Mouse (Mus musculus): ENCODE measurements around the gene Serf2. TPM values are rescaled to one million over a fixed set of nuclear protein-coding genes. Genes with fewer than 3 reads are reported as not detected.

Serf2 gene
- total RNA-seq (2015; ENCODE audit: low replicate concordance) (89.4 and 100 TPM in 2 replicates), total RNA-seq (2017; ENCODE audit: low replicate concordance) (55.3 and 77.3 TPM in 2 replicates)

GRCm38 (mm10) chr2:121448739-121449535, at the start of gene Serf2:
Serf2 (plus strand) TSS chr2:121449195.
- peak; percentile 95 for ATAC-seq (replicated peaks; ENCODE audit: low FRiP score, poor library complexity, severe bottlenecking)

- ATAC-seq (replicated peaks; ENCODE audit: low FRiP score, poor library complexity, severe bottlenecking) = 0 out of 2 replicates have a peak, but pooled peaks have one; percentile 42
Measured at GRCm38 (mm10) chr2:121403296-121403695, 45.7 kb upstream of the Serf2 start.

- ATAC-seq (replicated peaks; ENCODE audit: low FRiP score, poor library complexity, severe bottlenecking) = peak; percentile 59
Measured at GRCm38 (mm10) chr2:121408160-121408559, 40.8 kb upstream of the Serf2 start.

GRCm38 (mm10) chr2:121412843-121413386, 36.1 kb upstream of the Serf2 start:
- peak; percentile 28; the same call in 1 of the 2 replicates for ATAC-seq (replicated peaks; ENCODE audit: low FRiP score, poor library complexity, severe bottlenecking)

- peak; percentile 96 for ATAC-seq (replicated peaks; ENCODE audit: low FRiP score, poor library complexity, severe bottlenecking)
Measured at GRCm38 (mm10) chr2:121413387-121414042, 35.5 kb upstream of the Serf2 start, which contains the start of the genes Pdia3 and Catsper2. Pdia3 (plus strand) TSS chr2:121413775. Catsper2 (minus strand) TSS chr2:121413792.

- peak; percentile 48 for ATAC-seq (replicated peaks; ENCODE audit: low FRiP score, poor library complexity, severe bottlenecking)
Measured at GRCm38 (mm10) chr2:121414139-121414685, 34.8 kb upstream of the Serf2 start.

GRCm38 (mm10) chr2:121415103-121415502, 33.9 kb upstream of the Serf2 start:
- no peak for ATAC-seq (replicated peaks; ENCODE audit: low FRiP score, poor library complexity, severe bottlenecking)

GRCm38 (mm10) chr2:121415591-121415990, 33.4 kb upstream of the Serf2 start:
- ATAC-seq (replicated peaks; ENCODE audit: low FRiP score, poor library complexity, severe bottlenecking) = no peak

GRCm38 (mm10) chr2:121416356-121416755, 32.6 kb upstream of the Serf2 start:
- no peak for ATAC-seq (replicated peaks; ENCODE audit: low FRiP score, poor library complexity, severe bottlenecking)

- no peak for ATAC-seq (replicated peaks; ENCODE audit: low FRiP score, poor library complexity, severe bottlenecking)
Measured at GRCm38 (mm10) chr2:121418476-121418875, 30.5 kb upstream of the Serf2 start.

- no peak for ATAC-seq (replicated peaks; ENCODE audit: low FRiP score, poor library complexity, severe bottlenecking)
Measured at GRCm38 (mm10) chr2:121423166-121423565, 25.8 kb upstream of the Serf2 start.

- no peak for ATAC-seq (replicated peaks; ENCODE audit: low FRiP score, poor library complexity, severe bottlenecking)
Measured at GRCm38 (mm10) chr2:121425890-121426289, 23.1 kb upstream of the Serf2 start.

GRCm38 (mm10) chr2:121434854-121435253, 14.1 kb upstream of the Serf2 start:
- peak; percentile 73; the same call in 1 of the 2 replicates for ATAC-seq (replicated peaks; ENCODE audit: low FRiP score, poor library complexity, severe bottlenecking)

GRCm38 (mm10) chr2:121439746-121440145, 9.2 kb upstream of the Serf2 start:
- ATAC-seq (replicated peaks; ENCODE audit: low FRiP score, poor library complexity, severe bottlenecking) = no peak

GRCm38 (mm10) chr2:121440834-121441605, 8.0 kb upstream of the Serf2 start:
- ATAC-seq (replicated peaks; ENCODE audit: low FRiP score, poor library complexity, severe bottlenecking) = no peak

GRCm38 (mm10) chr2:121441800-121442199, 7.2 kb upstream of the Serf2 start:
- ATAC-seq (replicated peaks; ENCODE audit: low FRiP score, poor library complexity, severe bottlenecking) = no peak; the same call in 1 of the 2 replicates

- ATAC-seq (replicated peaks; ENCODE audit: low FRiP score, poor library complexity, severe bottlenecking) = peak; percentile 100
Measured at GRCm38 (mm10) chr2:121442259-121443067, 6.5 kb upstream of the Serf2 start.

- ATAC-seq (replicated peaks; ENCODE audit: low FRiP score, poor library complexity, severe bottlenecking) = 0 out of 2 replicates have a peak, but pooled peaks have one; percentile 10
Measured at GRCm38 (mm10) chr2:121443068-121443349, 6.0 kb upstream of the Serf2 start.

- ATAC-seq (replicated peaks; ENCODE audit: low FRiP score, poor library complexity, severe bottlenecking) = no peak
Measured at GRCm38 (mm10) chr2:121444178-121444577, 4.8 kb upstream of the Serf2 start, which contains the start of gene Ell3. Ell3 (minus strand) TSS chr2:121444278.

Measured in erythroid progenitor cell, adult 5-6 weeks (primary cell).